Mouse (Mus musculus): ENCODE results near the gene Upk1b. TPM values are rescaled to one million over a fixed set of nuclear protein-coding genes. Genes with fewer than 3 reads are reported as not detected.

Gene Upk1b
- polyA plus RNA-seq, 1 experiment from 2014 or later: 0.86 TPM

DNA sequence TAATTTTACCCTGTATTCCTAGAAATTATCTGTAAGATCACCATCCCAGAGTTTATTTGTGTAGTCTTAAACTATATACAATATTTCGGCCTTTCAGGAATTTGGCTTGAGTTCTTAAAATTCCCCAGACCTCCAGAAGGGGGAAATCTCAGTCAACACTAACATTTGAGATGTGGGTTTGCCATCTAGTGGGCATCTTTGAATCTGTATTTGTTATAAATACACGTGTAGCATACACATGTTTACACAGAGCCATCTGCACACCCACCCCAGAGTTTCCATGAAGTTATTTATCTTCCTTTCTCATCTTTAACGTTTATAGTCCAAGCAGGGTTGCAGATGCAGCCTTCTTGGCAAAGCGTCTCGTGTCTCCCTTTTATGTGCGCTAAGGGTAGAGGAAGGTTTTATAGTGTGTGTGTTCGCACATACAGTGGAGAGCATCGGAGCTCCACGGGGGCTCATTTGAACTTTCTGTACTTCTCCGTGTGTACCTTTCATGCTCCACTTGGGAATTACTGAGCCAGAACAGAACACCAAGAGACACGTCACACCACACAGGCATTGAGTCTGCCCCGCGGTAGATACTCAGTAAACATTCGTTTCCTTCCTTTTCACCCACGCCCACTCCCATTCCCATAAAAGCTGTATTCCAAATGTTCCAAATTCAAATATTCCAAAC is 70.4 kb downstream of the Upk1b start:
- H3K9me3 ChIP-seq (replicated peaks): no peaks in the 10 kb centered on the region
- H3K27ac ChIP-seq (replicated peaks): no peak overlapping the region
- 67% methylated on average over 15 of the region's 15 CpGs for WGBS
- H3K36me3 ChIP-seq: no peaks in the 10 kb centered on the region
- no peak overlapping the region for H3K4me3 ChIP-seq
- H3K27me3 ChIP-seq (ENCODE audit: low read depth, poor library complexity, severe bottlenecking): no peaks in the 10 kb centered on the region
- H3K4me1 ChIP-seq: no peaks in the 10 kb centered on the region
- no peak for DNase-seq (ENCODE audit: low spot score)

DNA sequence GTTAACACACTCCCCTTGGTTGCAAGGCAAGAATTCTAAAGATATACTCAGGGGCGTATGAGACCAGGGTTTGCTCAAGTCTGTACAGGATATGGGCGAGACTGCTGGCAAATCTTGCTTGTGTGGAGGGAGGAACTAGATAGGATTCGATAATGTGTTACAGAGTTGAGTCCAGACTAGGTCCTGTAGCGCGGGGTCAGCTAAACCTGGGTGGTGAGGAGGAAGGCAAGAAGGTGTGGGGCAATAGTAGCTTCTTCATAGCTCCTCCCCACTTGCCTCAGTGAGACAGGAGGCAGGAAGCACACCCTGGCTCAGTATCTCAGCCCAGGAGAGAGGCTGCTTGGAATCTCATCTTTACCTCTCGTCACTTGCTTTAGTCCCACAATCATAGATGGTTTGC is 71.0 kb downstream of the Upk1b start:
- no peaks in the 10 kb centered on the region for H3K9me3 ChIP-seq (replicated peaks)
- H3K4me3 ChIP-seq: no peak overlapping the region
- no peak for DNase-seq (ENCODE audit: low spot score)
- H3K27ac ChIP-seq (replicated peaks): no peak overlapping the region
- no peaks in the 10 kb centered on the region for H3K27me3 ChIP-seq (ENCODE audit: low read depth, poor library complexity, severe bottlenecking)
- 86% methylated on average over 6 of the region's 6 CpGs for WGBS
- H3K36me3 ChIP-seq: no peaks in the 10 kb centered on the region
- no peaks in the 10 kb centered on the region for H3K4me1 ChIP-seq

DNA sequence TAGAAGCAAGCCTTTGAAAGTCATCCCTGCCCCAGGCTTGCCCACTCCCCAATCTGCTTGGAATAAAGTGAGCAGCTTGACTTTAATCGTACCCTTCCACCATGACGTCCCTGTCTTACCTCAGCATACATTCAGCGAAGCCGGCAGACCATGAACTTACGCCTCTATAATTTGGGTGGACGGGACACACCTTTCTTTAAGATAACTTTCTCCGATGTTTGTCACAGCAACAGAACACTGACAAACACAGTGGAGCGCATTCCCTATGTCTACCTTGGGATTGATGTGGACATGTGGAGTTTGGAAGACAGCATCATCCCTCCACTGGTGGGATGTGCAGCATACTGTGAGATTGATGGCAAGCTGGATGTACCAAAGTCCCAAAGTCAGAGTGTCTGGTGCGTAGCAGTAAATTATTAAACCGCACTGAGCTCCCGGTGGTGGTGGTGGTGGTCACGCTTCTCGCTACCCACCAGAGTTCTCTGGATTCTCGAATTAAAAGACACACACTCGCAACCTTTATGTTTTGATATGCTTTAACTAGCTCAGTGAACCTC is 71.5 kb downstream of the Upk1b start:
- Histone ChIP-seq H3K36me3 (no peaks in the 10 kb centered on the region), H3K4me1 (no peaks in the 10 kb centered on the region), H3K27ac (replicated peaks) (no peak overlapping the region), H3K4me3 (no peak overlapping the region), H3K9me3 (replicated peaks) (no peaks in the 10 kb centered on the region), H3K27me3 (ENCODE audit: low read depth, poor library complexity, severe bottlenecking) (no peaks in the 10 kb centered on the region)
- WGBS: 92% methylated on average over 15 of the region's 15 CpGs
- DNase-seq (ENCODE audit: low spot score): no peak

DNA sequence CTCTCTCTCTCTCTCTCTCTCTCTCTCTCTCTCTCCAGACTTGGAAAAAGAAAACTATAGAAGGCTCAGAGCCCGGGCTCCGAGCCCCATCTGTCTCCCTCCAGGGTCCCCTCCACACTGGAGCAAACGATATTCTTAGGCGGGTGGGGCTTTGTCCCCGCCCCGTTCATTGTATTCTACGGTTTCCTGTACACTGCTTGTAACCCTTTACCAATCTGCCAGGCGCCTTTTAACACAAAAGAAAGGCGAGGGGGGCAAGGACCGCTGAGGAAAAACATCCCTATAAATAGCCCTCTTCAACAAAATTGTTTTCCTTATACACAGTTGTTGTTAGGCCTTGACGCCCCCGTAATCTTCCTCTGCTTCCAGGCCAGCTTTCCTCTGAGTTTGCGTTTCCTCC is 75.2 kb downstream of the Upk1b start:
- H3K4me1 ChIP-seq: no peaks in the 10 kb centered on the region
- no peak overlapping the region for H3K27ac ChIP-seq (replicated peaks)
- no peak for DNase-seq (ENCODE audit: low spot score)
- no peaks in the 10 kb centered on the region for H3K36me3 ChIP-seq
- 80% methylated on average over 13 of the region's 13 CpGs for WGBS
- H3K9me3 ChIP-seq (replicated peaks): no peaks in the 10 kb centered on the region
- no peak overlapping the region for H3K4me3 ChIP-seq
- no peaks in the 10 kb centered on the region for H3K27me3 ChIP-seq (ENCODE audit: low read depth, poor library complexity, severe bottlenecking)

DNA sequence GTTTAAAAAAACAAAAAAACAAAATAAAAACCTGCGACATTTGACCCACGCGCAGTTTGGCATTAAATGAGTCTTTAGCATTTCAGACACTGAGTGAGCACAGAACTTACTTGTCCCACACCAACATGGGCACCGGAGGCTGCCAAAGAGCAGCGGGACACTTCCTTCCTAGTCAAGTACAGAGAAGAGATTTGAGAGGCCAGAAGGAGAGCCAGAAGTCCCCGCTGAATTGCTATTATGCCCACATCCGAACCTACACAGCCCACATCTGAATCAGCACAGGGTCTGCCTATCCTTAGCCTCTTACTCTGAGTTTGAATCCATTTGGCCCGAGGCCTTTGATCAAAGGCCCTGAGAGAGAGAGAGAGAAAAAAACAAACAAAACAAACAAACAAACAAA is 75.9 kb downstream of the Upk1b start:
- Histone ChIP-seq H3K9me3 (replicated peaks) (no peaks in the 10 kb centered on the region), H3K4me1 (no peaks in the 10 kb centered on the region), H3K27me3 (ENCODE audit: low read depth, poor library complexity, severe bottlenecking) (no peaks in the 10 kb centered on the region), H3K4me3 (no peak overlapping the region), H3K27ac (replicated peaks) (no peak overlapping the region), H3K36me3 (no peaks in the 10 kb centered on the region)
- no peak for DNase-seq (ENCODE audit: low spot score)
- 86% methylated on average over 8 of the region's 8 CpGs for WGBS

Other genes starting within 250 kb of the Upk1b start
- gene Tmem39a, start 241.6 kb downstream of the Upk1b start, polyA plus RNA-seq (2016; fragmentation: Nextera tagmentation; extraction: Ambion mirVana): 80.8 and 91.6 TPM in 2 replicates
- gene Arhgap31, start 87.1 kb downstream of the Upk1b start, polyA plus RNA-seq (2016; fragmentation: Nextera tagmentation; extraction: Ambion mirVana): 7.3 and 8.7 TPM in 2 replicates
- gene B4galt4, start 58.1 kb downstream of the Upk1b start, polyA plus RNA-seq (2016; fragmentation: Nextera tagmentation; extraction: Ambion mirVana): 20.8 and 25.7 TPM in 2 replicates
- not detected in 2 replicates for gene 4930435E12Rik, start 28.4 kb upstream of the Upk1b start, polyA plus RNA-seq (2016; fragmentation: Nextera tagmentation; extraction: Ambion mirVana)
- 1.5 and 2.1 TPM in 2 replicates for gene Igsf11, start 92.3 kb upstream of the Upk1b start, polyA plus RNA-seq (2016; fragmentation: Nextera tagmentation; extraction: Ambion mirVana)

All from midbrain, embryonic 10.5 days (tissue).